Mouse (Mus musculus) ES-E14 (cell line): ENCODE measurements around the gene Dnajc22.

Source experiments
- CHD2 ChIP-seq: IDR thresholded peaks from 2 replicates; pipeline ENCODE4 v1.6.1; 2014; ENCODE audit warnings: mild to moderate bottlenecking, low read depth, low read length, inconsistent platforms
- HCFC1 ChIP-seq: IDR thresholded peaks from 2 replicates; pipeline ENCODE4 v1.6.1; 2012; ENCODE audit warnings: low read length, inconsistent platforms, borderline replicate concordance; ENCODE audit not compliant: insufficient read depth
- MAFK ChIP-seq: IDR thresholded peaks from 2 replicates; pipeline ENCODE4 v1.6.1; 2014; ENCODE audit warnings: mild to moderate bottlenecking, low read depth, low read length, inconsistent platforms; ENCODE audit not compliant: insufficient read depth
- ZC3H11A ChIP-seq: IDR thresholded peaks from 2 replicates; pipeline ENCODE4 v1.6.1; 2012; ENCODE audit warnings: low read depth, mild to moderate bottlenecking, inconsistent platforms, low read length, borderline replicate concordance
- ZNF384 ChIP-seq: IDR thresholded peaks from 2 replicates; pipeline ENCODE4 v1.6.1; 2012; ENCODE audit warnings: low read depth, low read length, inconsistent platforms

- TF ChIP-seq ZC3H11A (no peak), HCFC1 (no peak), ZNF384 (no peak), CHD2 (no peak), MAFK (no peak)
Observed at GRCm38 (mm10) chr15:99116539-99116938, 23.6 kb downstream of the Dnajc22 start.
